Mouse (Mus musculus) lung, adult 2 months (tissue): ENCODE measurements around the gene Tcf3. TPM values are rescaled to one million over a fixed set of nuclear protein-coding genes. Genes with fewer than 3 reads are reported as not detected.
A peak's percentile ranks its signal among the peaks of the same experiment; 100 is the strongest.

Experiments used
- DNase-seq: peaks from one replicate; pipeline ENCODE4 v3.0.0; 2022
- H3K4me1 ChIP-seq: fragments of 200-500 bp; 2 replicates; pipeline ENCODE4 v1.6.1; 2011; ENCODE audit warnings: low read length; ENCODE audit not compliant: control insufficient read depth, insufficient read depth
- H3K4me3 ChIP-seq: fragments of 200-500 bp; replicated peaks from 2 replicates; pipeline ENCODE3; 2011; ENCODE audit warnings: low read depth, mild to moderate bottlenecking, control low read depth, low read length; ENCODE audit errors: extremely low read depth
- CTCF ChIP-seq: fragments of 200-500 bp; IDR thresholded peaks from 2 replicates; pipeline ENCODE4 v1.5.1; 2011; ENCODE audit warnings: mild to moderate bottlenecking, low read length, control low read depth; ENCODE audit not compliant: insufficient read depth
- POLR2A ChIP-seq: fragments of 200-500 bp; IDR thresholded peaks from 2 replicates; pipeline ENCODE4 v1.6.1; 2011; ENCODE audit warnings: low read depth, mild to moderate bottlenecking, control low read depth, low read length, borderline replicate concordance; ENCODE audit errors: extremely low read depth
- WGBS: fragments of 180-500 bp; shearing (Covaris S2); methylation state at CpG from one replicate; pipeline ENCODE4 v1.1.7; 2018; 5-methylcytosine and 5-hydroxymethylcytosine counted together
- polyA plus RNA-seq: library from polyadenylated mRNA; depleted of rRNA; stranded (reverse); fragments of >200 nt; gene quantifications from 2 replicates; pipeline ENCODE4 v1.2.3, GENCODE M21; 2012

The Tcf3 gene
- polyA plus RNA-seq, 1 experiment, result 94.7 TPM

DNA sequence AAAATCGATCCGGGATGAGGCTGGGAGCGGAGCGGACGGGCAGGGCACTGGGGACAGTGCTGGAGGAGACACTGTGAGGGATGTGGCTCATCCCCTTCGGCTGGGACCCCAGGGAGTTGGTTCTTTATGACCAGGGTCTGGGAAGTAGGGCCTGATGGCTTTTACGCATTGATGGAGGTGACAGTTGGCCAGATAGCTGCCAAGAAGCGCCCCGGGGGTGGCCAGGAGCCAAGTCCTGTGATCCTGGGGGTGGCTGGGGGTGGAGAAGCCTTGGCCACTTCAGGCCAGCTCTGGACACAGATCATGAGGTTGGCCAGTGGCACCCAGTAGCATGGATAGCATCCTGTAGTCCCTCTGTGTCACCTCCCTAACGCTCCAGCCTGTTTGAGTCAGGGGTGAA lies 25.8 kb upstream of the Tcf3 start:
- WGBS, result 76% methylated on average over 10 of the region's 10 CpGs

DNA sequence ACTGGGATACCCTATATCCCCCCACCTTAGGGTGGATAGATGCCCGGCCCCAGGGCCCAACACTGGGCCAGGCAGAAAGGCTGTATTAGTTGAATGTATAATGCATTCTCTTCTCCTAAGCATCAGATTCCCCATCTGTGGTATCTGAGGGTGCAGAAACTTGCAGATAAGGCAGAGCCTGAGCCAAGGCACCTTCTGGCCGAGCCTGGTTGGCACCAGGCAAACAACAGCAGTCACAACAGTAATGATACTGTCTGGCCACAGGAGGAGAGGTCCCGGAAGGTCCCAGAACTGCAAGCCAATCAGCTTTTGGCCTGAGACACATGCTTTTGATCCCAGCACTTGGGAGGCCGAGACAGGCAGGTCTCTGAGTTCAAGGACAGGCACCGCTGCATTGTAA lies 22.2 kb upstream of the Tcf3 start:
- no peak for DNase-seq
- no peak overlapping the region for H3K4me3 ChIP-seq
- TF ChIP-seq POLR2A, result no peak
- no peaks in the 10 kb centered on the region for H3K4me1 ChIP-seq
- WGBS, result 87% methylated on average over 5 of the region's 5 CpGs

More for the DNA sequence above, 25.8 kb upstream of the Tcf3 start:
- no peak overlapping the region for H3K4me3 ChIP-seq
- no peak for DNase-seq
- H3K4me1 ChIP-seq, result no peaks in the 10 kb centered on the region
- TF ChIP-seq CTCF, result no peak
- no peak for TF ChIP-seq POLR2A

DNA sequence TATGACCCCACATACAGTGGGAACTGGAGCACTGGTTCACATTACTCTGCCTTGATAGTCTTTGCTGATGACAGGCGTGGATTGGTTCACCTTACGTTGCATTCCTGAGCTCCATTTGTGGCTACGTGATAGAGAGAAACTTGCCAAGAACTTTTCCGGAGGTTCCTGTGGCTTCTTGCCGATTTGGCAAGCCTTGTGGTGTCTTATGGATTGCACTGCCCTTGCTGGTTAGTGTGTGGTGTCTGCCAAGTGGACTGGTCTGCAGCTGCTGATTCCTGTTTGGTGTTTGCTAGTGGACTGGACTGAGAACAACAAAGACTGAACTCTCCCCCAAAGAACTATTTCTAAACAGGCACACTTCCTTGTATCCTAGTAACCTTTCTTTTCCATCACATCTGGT lies 21.3 kb upstream of the Tcf3 start:
- Histone ChIP-seq H3K4me3 (no peak overlapping the region), H3K4me1 (no peaks in the 10 kb centered on the region)
- 69% methylated on average over 5 of the region's 5 CpGs for WGBS
- no peak for TF ChIP-seq CTCF
- no peak for TF ChIP-seq POLR2A
- DNase-seq, result no peak

DNA sequence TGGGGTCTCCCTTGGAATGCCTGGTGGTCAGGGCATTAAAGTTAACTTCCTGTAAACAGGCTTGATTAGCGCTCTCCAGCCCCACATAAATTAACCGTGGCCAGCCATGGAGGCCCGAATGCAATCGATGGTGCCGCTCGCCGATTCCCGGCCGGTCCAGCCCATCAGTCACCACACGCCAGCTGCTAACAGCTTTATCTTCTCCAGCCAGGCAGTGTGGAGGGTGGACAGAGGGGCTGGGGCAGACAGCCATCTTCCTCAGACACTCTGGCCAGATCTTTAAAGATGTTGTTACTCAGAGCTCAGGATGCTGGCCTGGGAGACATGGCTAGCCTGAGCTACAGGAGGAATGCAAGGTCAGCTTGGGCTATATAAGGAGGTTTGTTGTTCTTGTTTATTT lies 20.2 kb upstream of the Tcf3 start:
- 52% methylated on average over 10 of the region's 10 CpGs for WGBS
- Histone ChIP-seq H3K4me1 (no peaks in the 10 kb centered on the region), H3K4me3 (no peak overlapping the region)
- no peak for DNase-seq
- TF ChIP-seq POLR2A, result no peak
- TF ChIP-seq CTCF, result no peak

DNA sequence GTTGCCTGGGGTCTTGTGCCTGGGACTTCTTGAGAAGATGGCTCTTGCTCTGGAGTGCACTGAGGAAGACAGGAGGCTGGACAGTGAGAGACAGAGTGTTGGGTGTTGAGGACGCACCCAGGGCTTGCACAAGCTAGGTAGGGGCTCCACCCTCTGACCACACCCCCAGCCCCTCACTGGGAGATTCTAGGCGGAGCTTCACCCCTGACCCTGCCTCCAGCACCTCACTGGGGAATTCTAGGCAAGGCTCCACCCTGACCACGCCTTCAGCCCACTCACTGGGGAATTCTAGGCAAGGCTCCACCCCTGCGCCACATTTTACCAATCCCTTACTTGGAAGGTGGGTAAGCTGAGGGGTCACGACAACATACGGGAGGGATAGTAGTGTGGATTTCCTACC lies 17.2 kb upstream of the Tcf3 start:
- Histone ChIP-seq H3K4me3 (no peak overlapping the region), H3K4me1 (peaks cover 2% of the 10 kb centered on the region; the same call in 1 of the 2 replicates)
- TF ChIP-seq CTCF (no peak), POLR2A (no peak)
- 18% methylated on average over 6 of the region's 6 CpGs for WGBS
- no peak for DNase-seq

DNA sequence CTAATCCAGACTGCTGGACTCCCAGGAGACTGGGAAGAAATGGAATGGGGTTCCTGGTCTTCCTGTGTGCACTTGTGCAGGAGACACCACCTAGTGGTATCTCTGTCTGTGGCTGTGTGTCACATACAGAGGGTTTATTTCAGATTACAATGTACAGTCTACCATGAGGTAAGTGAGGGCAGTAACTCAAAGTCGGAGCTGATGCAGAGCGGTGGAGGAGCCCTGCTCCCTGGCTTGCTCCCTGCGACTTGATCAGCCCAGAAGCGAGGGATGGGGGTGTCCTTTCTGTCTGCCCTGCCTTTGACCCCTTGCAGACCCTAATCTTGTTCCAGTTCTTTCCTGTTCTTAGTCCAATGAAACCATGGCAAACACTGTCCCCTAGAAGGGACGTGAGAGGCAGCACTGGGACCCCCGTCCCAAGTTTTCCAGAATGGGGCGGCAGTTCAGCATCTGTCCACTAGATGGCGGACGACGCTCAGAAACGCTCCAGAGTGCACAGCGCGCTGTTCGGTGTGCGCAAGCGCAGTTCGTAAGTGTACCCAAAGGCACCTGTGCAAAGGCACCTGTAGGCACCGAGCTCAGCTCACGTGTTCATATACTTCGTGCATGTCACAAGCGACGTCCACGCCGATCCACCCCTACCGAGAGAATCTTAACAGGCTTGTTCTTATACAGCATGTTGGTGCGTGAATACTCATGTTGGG lies 12.6 kb upstream of the Tcf3 start:
- peaks cover 2% of the 10 kb centered on the region; the same call in 1 of the 2 replicates for H3K4me1 ChIP-seq
- TF ChIP-seq POLR2A (no peak), CTCF (peak; percentile 93)
- peak; percentile 74 for DNase-seq
- H3K4me3 ChIP-seq, result no peak overlapping the region
- WGBS, result 9% methylated on average over 26 of the region's 26 CpGs

DNA sequence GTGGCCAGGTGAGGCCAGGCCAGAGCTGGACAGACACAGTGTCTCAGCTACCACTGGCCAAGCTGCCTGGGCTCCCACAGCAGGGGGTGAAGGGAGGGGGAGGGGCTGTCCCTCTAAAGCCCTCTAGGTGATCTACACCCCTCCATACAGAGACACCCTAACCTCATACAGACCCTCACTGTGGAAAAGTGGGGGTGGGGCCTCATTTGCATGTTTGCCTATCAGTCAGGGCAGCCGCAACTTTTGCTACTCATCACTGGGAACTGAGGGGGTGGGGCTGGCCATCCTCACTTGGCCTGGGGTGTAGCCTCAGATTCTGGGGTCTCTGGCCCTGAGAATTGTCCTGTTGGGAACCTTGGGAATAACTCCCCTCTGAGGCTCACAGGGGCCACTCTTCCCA lies 11.6 kb upstream of the Tcf3 start:
- 74% methylated on average over 1 of the region's 1 CpGs for WGBS
- no peak for TF ChIP-seq CTCF
- Histone ChIP-seq H3K4me1 (peaks cover 2% of the 10 kb centered on the region; the same call in 1 of the 2 replicates), H3K4me3 (no peak overlapping the region)
- DNase-seq, result no peak

DNA sequence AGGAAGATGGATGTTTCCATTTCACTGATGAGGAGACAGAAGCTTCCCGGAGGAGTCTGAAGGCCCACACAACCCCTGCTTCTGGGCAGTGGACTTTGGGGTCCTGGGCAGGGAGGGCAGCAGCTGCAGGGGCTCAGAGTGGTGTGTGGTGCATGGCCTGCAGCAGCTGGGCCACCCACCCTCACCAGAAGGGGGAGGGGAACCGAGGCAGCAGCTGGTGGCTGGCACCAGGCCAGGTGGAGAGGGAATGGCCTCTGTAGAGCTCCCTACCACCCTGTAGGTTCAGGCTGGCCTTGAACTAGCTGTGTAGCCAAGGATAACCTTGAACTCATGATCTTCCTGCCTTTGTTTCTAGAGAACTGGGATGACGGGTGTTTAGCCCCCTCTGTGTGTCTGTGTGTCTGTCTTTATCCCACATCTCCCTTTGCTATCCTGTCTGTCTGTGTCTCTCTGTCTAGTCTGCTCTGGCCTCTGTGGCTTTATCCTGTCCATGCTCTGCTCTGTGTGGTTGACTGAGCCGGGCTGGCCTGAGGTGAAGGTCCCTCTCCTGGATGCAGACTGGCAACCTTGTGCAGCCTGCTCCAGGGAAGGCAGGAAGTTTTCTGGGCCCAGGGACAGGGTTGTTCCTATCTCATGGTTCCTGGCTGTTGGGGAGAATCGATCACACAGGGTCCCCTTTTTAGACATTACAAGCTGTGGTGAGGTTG lies 11.0 kb upstream of the Tcf3 start:
- DNase-seq, result no peak
- Histone ChIP-seq H3K4me1 (peaks cover 2% of the 10 kb centered on the region; the same call in 1 of the 2 replicates), H3K4me3 (no peak overlapping the region)
- no peak for TF ChIP-seq CTCF
- TF ChIP-seq POLR2A, result no peak
- 38% methylated on average over 5 of the region's 5 CpGs for WGBS

DNA sequence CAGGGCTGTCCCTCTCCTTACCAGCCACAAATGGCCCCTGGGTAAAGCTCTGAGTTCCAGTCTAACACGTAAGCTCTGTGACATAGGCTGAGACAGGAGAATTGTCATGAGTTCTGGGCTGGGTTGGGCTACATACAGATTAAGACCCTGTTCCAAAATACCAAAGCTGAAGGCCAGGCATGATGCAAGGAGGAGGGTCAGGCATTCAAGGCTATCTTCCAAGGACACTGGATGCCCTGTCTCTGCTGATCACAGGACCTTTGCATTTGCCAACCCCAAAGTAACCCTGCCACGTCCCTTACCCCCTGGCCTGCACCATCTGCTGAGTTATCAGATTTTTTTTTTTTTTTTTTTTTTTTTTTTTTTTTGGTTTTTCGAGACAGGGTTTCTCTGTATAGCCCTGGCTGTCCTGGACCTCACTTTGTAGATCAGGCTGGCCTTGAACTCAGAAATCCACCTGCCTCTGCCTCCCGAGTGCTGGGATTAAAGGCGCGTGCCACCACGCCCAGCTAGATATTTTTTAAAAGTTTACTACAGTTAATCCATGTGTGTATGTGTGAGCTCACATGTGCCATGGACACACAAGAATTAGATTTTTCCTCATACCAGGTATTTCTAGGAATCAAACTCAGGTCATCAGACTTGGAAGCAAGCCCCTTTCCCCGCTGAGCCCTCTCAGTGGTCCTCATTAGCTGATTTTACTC lies 10.3 kb upstream of the Tcf3 start:
- no peak for DNase-seq
- 83% methylated on average over 8 of the region's 8 CpGs for WGBS
- no peak overlapping the region for H3K4me3 ChIP-seq
- H3K4me1 ChIP-seq, result peaks cover 2% of the 10 kb centered on the region; the same call in 1 of the 2 replicates
- TF ChIP-seq CTCF, result no peak
- TF ChIP-seq POLR2A, result no peak
